Mouse (Mus musculus) midbrain, embryonic 15.5 days (tissue): ENCODE data around the gene Med12l. TPM values are rescaled to one million over a fixed set of nuclear protein-coding genes. Genes with fewer than 3 reads are reported as not detected.
A peak's percentile ranks its signal among the peaks of the same experiment; 100 is the strongest.

Experiments
- ATAC-seq: fragments of 200-750 bp; cut with Nextera tagmentation; replicated peaks from 2 replicates; pipeline ENCODE4 v1.8.0; 2017; ENCODE audit warnings: moderate TSS enrichment
- H3K27ac ChIP-seq: fragments of 300-500 bp; sonication (generic); 2 replicates; pipeline ENCODE4 v1.5.1; 2015; ENCODE audit warnings: mild to moderate bottlenecking, inconsistent platforms
- H3K27me3 ChIP-seq: fragments of 300-500 bp; sonication (generic); replicated peaks from 2 replicates; pipeline ENCODE4 v1.6.1; 2015; ENCODE audit warnings: inconsistent platforms
- H3K36me3 ChIP-seq: fragments of 300-500 bp; sonication (generic); replicated peaks from 2 replicates; pipeline ENCODE4 v1.6.1; 2015; ENCODE audit warnings: inconsistent platforms
- H3K4me1 ChIP-seq: fragments of 300-500 bp; sonication (generic); 2 replicates; pipeline ENCODE4 v1.6.1; 2015; ENCODE audit warnings: inconsistent platforms
- H3K4me2 ChIP-seq: fragments of 300-500 bp; sonication (generic); 2 replicates; pipeline ENCODE4 v1.6.1; 2015; ENCODE audit warnings: inconsistent platforms, mild to moderate bottlenecking, moderate library complexity
- H3K4me3 ChIP-seq: fragments of 300-500 bp; sonication (generic); 2 replicates; pipeline ENCODE4 v1.5.1; 2015; ENCODE audit warnings: mild to moderate bottlenecking, inconsistent platforms
- H3K9ac ChIP-seq: fragments of 300-500 bp; sonication (generic); 2 replicates; pipeline ENCODE4 v1.6.1; 2015; ENCODE audit warnings: mild to moderate bottlenecking, inconsistent platforms
- H3K9me3 ChIP-seq: fragments of 300-500 bp; sonication (generic); 2 replicates; pipeline ENCODE4 v1.6.1; 2016; ENCODE audit warnings: inconsistent platforms
- WGBS: fragments of 180-500 bp; shearing (Covaris S2); methylation state at CpG from one replicate; pipeline ENCODE4 v1.1.7; 2015; ENCODE audit warnings: mixed read lengths; 5-methylcytosine and 5-hydroxymethylcytosine counted together
- polyA plus RNA-seq: library from polyadenylated mRNA; unstranded; fragments of >200 nt; fragmentation: Nextera tagmentation; extraction: Ambion mirVana; gene quantifications from 2 replicates; pipeline ENCODE4 v1.2.1, GENCODE M21; 2015

The Med12l gene
- polyA plus RNA-seq, 1 experiment from 2014 or later: 4.5 TPM

GRCm38 (mm10) chr3:59157048-59157447, 151.4 kb downstream of the Med12l start:
- H3K27ac ChIP-seq: no peak overlapping the region
- WGBS: 92% methylated on average over 5 of the region's 5 CpGs
- H3K4me2 ChIP-seq: no peak overlapping the region
- no peak for ATAC-seq
- no peaks in the 10 kb centered on the region for H3K27me3 ChIP-seq
- no peak overlapping the region for H3K9ac ChIP-seq
- H3K36me3 ChIP-seq: no peaks in the 10 kb centered on the region
- no peaks in the 10 kb centered on the region for H3K9me3 ChIP-seq
- H3K4me1 ChIP-seq: no peaks in the 10 kb centered on the region
- H3K4me3 ChIP-seq: no peak overlapping the region

GRCm38 (mm10) chr3:59160465-59160864, 154.8 kb downstream of the Med12l start:
- no peak for ATAC-seq
- no peak overlapping the region for H3K9ac ChIP-seq
- no peak overlapping the region for H3K27ac ChIP-seq
- H3K9me3 ChIP-seq: no peaks in the 10 kb centered on the region
- WGBS: 96% methylated on average over 1 of the region's 1 CpGs
- no peaks in the 10 kb centered on the region for H3K36me3 ChIP-seq
- no peaks in the 10 kb centered on the region for H3K4me1 ChIP-seq
- H3K27me3 ChIP-seq: no peaks in the 10 kb centered on the region
- no peak overlapping the region for H3K4me3 ChIP-seq
- H3K4me2 ChIP-seq: no peak overlapping the region

- Histone ChIP-seq H3K27me3 (no peaks in the 10 kb centered on the region), H3K27ac (no peak overlapping the region), H3K9ac (no peak overlapping the region), H3K9me3 (no peaks in the 10 kb centered on the region), H3K4me2 (no peak overlapping the region), H3K4me1 (no peaks in the 10 kb centered on the region), H3K4me3 (no peak overlapping the region), H3K36me3 (no peaks in the 10 kb centered on the region)
- WGBS: 87% methylated on average over 2 of the region's 2 CpGs
- no peak for ATAC-seq
Measured at GRCm38 (mm10) chr3:59167417-59168054, 161.9 kb downstream of the Med12l start.

GRCm38 (mm10) chr3:59168476-59168875, 162.9 kb downstream of the Med12l start:
- Histone ChIP-seq H3K36me3 (no peaks in the 10 kb centered on the region), H3K27me3 (no peaks in the 10 kb centered on the region), H3K4me3 (no peak overlapping the region), H3K27ac (no peak overlapping the region), H3K4me1 (no peaks in the 10 kb centered on the region), H3K4me2 (no peak overlapping the region), H3K9me3 (no peaks in the 10 kb centered on the region), H3K9ac (no peak overlapping the region)
- WGBS: 92% methylated on average over 6 of the region's 6 CpGs
- no peak for ATAC-seq

GRCm38 (mm10) chr3:59169215-59169614, 163.6 kb downstream of the Med12l start:
- Histone ChIP-seq H3K27ac (no peak overlapping the region), H3K9me3 (no peaks in the 10 kb centered on the region), H3K4me3 (no peak overlapping the region), H3K27me3 (no peaks in the 10 kb centered on the region), H3K4me1 (no peaks in the 10 kb centered on the region), H3K4me2 (no peak overlapping the region), H3K36me3 (no peaks in the 10 kb centered on the region), H3K9ac (no peak overlapping the region)
- WGBS: 90% methylated on average over 4 of the region's 4 CpGs
- ATAC-seq: no peak

- H3K4me2 ChIP-seq: no peak overlapping the region
- H3K36me3 ChIP-seq: no peaks in the 10 kb centered on the region
- no peaks in the 10 kb centered on the region for H3K9me3 ChIP-seq
- WGBS: 60% methylated on average over 2 of the region's 2 CpGs
- no peak for ATAC-seq
- H3K27me3 ChIP-seq: no peaks in the 10 kb centered on the region
- no peak overlapping the region for H3K27ac ChIP-seq
- H3K4me3 ChIP-seq: no peak overlapping the region
- no peaks in the 10 kb centered on the region for H3K4me1 ChIP-seq
- H3K9ac ChIP-seq: no peak overlapping the region
Measured at GRCm38 (mm10) chr3:59169921-59170627, 164.4 kb downstream of the Med12l start.

GRCm38 (mm10) chr3:59174426-59175154, 169.0 kb downstream of the Med12l start:
- Histone ChIP-seq H3K27ac (no peak overlapping the region), H3K4me1 (no peaks in the 10 kb centered on the region), H3K27me3 (no peaks in the 10 kb centered on the region), H3K9ac (no peak overlapping the region), H3K36me3 (no peaks in the 10 kb centered on the region), H3K4me3 (no peak overlapping the region), H3K9me3 (no peaks in the 10 kb centered on the region), H3K4me2 (no peak overlapping the region)
- 84% methylated on average over 6 of the region's 6 CpGs for WGBS
- no peak for ATAC-seq

- ATAC-seq: peak; percentile 86
- WGBS: 43% methylated on average over 5 of the region's 5 CpGs
- Histone ChIP-seq H3K4me2 (no peak overlapping the region), H3K4me1 (no peaks in the 10 kb centered on the region), H3K9ac (no peak overlapping the region), H3K4me3 (no peak overlapping the region), H3K27me3 (no peaks in the 10 kb centered on the region), H3K9me3 (no peaks in the 10 kb centered on the region), H3K36me3 (no peaks in the 10 kb centered on the region), H3K27ac (no peak overlapping the region)
Measured at GRCm38 (mm10) chr3:59175234-59175633, 169.6 kb downstream of the Med12l start.

GRCm38 (mm10) chr3:59176871-59177270, 171.2 kb downstream of the Med12l start:
- Histone ChIP-seq H3K4me3 (no peak overlapping the region), H3K4me2 (no peak overlapping the region), H3K36me3 (no peaks in the 10 kb centered on the region), H3K27me3 (no peaks in the 10 kb centered on the region), H3K27ac (no peak overlapping the region), H3K4me1 (no peaks in the 10 kb centered on the region), H3K9me3 (no peaks in the 10 kb centered on the region), H3K9ac (no peak overlapping the region)
- WGBS: 70% methylated on average over 5 of the region's 5 CpGs
- ATAC-seq: no peak

- ATAC-seq: no peak
- WGBS: 64% methylated on average over 5 of the region's 5 CpGs
Measured at GRCm38 (mm10) chr3:59181134-59181533, 175.5 kb downstream of the Med12l start.

GRCm38 (mm10) chr3:59182129-59182528, 176.5 kb downstream of the Med12l start:
- Histone ChIP-seq H3K4me2 (no peak overlapping the region), H3K9me3 (no peaks in the 10 kb centered on the region), H3K36me3 (no peaks in the 10 kb centered on the region), H3K4me3 (no peak overlapping the region), H3K27me3 (no peaks in the 10 kb centered on the region), H3K4me1 (no peaks in the 10 kb centered on the region), H3K9ac (no peak overlapping the region), H3K27ac (no peak overlapping the region)
- ATAC-seq: peak; percentile 77; the same call in 1 of the 2 replicates

More at GRCm38 (mm10) chr3:59181134-59181533, 175.5 kb downstream of the Med12l start:
- H3K27me3 ChIP-seq: no peaks in the 10 kb centered on the region
- H3K36me3 ChIP-seq: no peaks in the 10 kb centered on the region
- H3K9me3 ChIP-seq: no peaks in the 10 kb centered on the region
- no peak overlapping the region for H3K4me2 ChIP-seq
- H3K4me1 ChIP-seq: no peaks in the 10 kb centered on the region
- H3K27ac ChIP-seq: no peak overlapping the region
- no peak overlapping the region for H3K4me3 ChIP-seq
- no peak overlapping the region for H3K9ac ChIP-seq

GRCm38 (mm10) chr3:59185662-59186061, 180.0 kb downstream of the Med12l start:
- no peak overlapping the region for H3K27ac ChIP-seq
- H3K4me2 ChIP-seq: no peak overlapping the region
- H3K4me3 ChIP-seq: no peak overlapping the region
- no peaks in the 10 kb centered on the region for H3K9me3 ChIP-seq
- H3K36me3 ChIP-seq: no peaks in the 10 kb centered on the region
- 88% methylated on average over 4 of the region's 4 CpGs for WGBS
- ATAC-seq: no peak
- H3K9ac ChIP-seq: no peak overlapping the region
- no peaks in the 10 kb centered on the region for H3K27me3 ChIP-seq
- no peaks in the 10 kb centered on the region for H3K4me1 ChIP-seq
